Mouse (Mus musculus) embryonic facial prominence, embryonic 15.5 days (tissue): ENCODE results near the gene Spag9. TPM values are rescaled to one million over a fixed set of nuclear protein-coding genes. Genes with fewer than 3 reads are reported as not detected.
A peak's percentile ranks its signal among the peaks of the same experiment; 100 is the strongest.

Experiments
- ATAC-seq: fragments of 200-750 bp; cut with Nextera tagmentation; 2 replicates; pipeline ENCODE4 v1.8.0; 2017; ENCODE audit warnings: low read depth, moderate TSS enrichment; ENCODE audit not compliant: insufficient number of reproducible peaks, low FRiP score, low TSS enrichment
- H3K27ac ChIP-seq: fragments of 300-500 bp; sonication (generic); replicated peaks from 2 replicates; pipeline ENCODE4 v1.5.1; 2015; ENCODE audit warnings: mild to moderate bottlenecking, inconsistent platforms
- H3K27me3 ChIP-seq: fragments of 300-500 bp; sonication (generic); 2 replicates; pipeline ENCODE4 v1.6.1; 2015; ENCODE audit warnings: inconsistent platforms
- H3K36me3 ChIP-seq: fragments of 300-500 bp; sonication (generic); 2 replicates; pipeline ENCODE4 v1.6.1; 2015; ENCODE audit warnings: mild to moderate bottlenecking, inconsistent platforms
- H3K4me1 ChIP-seq: fragments of 300-500 bp; sonication (generic); 2 replicates; pipeline ENCODE4 v1.6.1; 2015; ENCODE audit warnings: inconsistent platforms
- H3K4me2 ChIP-seq: fragments of 300-500 bp; sonication (generic); replicated peaks from 2 replicates; pipeline ENCODE4 v1.6.1; 2015; ENCODE audit warnings: mild to moderate bottlenecking, inconsistent platforms
- H3K4me3 ChIP-seq: fragments of 300-500 bp; sonication (generic); replicated peaks from 2 replicates; pipeline ENCODE4 v1.5.1; 2015; ENCODE audit warnings: mild to moderate bottlenecking, inconsistent platforms
- H3K9ac ChIP-seq: fragments of 300-500 bp; sonication (generic); 2 replicates; pipeline ENCODE4 v1.6.1; 2015; ENCODE audit warnings: inconsistent platforms
- H3K9me3 ChIP-seq: fragments of 300-500 bp; sonication (generic); replicated peaks from 2 replicates; pipeline ENCODE4 v1.6.1; 2016; ENCODE audit warnings: inconsistent platforms
- WGBS: fragments of 180-500 bp; shearing (Covaris S2); methylation state at CpG from one replicate; pipeline ENCODE4 v1.1.7; 2015; 5-methylcytosine and 5-hydroxymethylcytosine counted together
- polyA plus RNA-seq: library from polyadenylated mRNA; unstranded; fragments of >200 nt; fragmentation: Nextera tagmentation; extraction: Ambion mirVana; gene quantifications from 2 replicates; pipeline ENCODE4 v1.2.1, GENCODE M21; 2015

The Spag9 gene
- polyA plus RNA-seq, 1 experiment from 2014 or later: 43.4 TPM

GRCm38 (mm10) chr11:94134076-94134838 is 138.4 kb downstream of the Spag9 start:
- H3K4me2 ChIP-seq: no peak overlapping the region
- H3K27ac ChIP-seq: peak overlapping the region; percentile 60; the same call in 1 of the 2 replicates

GRCm38 (mm10) chr11:94135581-94136001 is 139.7 kb downstream of the Spag9 start:
- H3K4me3 ChIP-seq: no peak overlapping the region
- H3K9ac ChIP-seq: no peak overlapping the region
- no peaks in the 10 kb centered on the region for H3K36me3 ChIP-seq
- WGBS: 67% methylated on average over 8 of the region's 8 CpGs
- ATAC-seq: no peak
- no peaks in the 10 kb centered on the region for H3K9me3 ChIP-seq
- peaks cover 49% of the 10 kb centered on the region for H3K4me1 ChIP-seq
- no peaks in the 10 kb centered on the region for H3K27me3 ChIP-seq
- H3K4me2 ChIP-seq: no peak overlapping the region
- H3K27ac ChIP-seq: peak overlapping the region; percentile 5; the same call in 1 of the 2 replicates

More at GRCm38 (mm10) chr11:94134076-94134838, 138.4 kb downstream of the Spag9 start:
- Histone ChIP-seq H3K27me3 (no peaks in the 10 kb centered on the region), H3K9me3 (no peaks in the 10 kb centered on the region), H3K4me1 (peaks cover 49% of the 10 kb centered on the region), H3K4me3 (no peak overlapping the region), H3K36me3 (no peaks in the 10 kb centered on the region), H3K9ac (no peak overlapping the region)
- 33% methylated on average over 18 of the region's 18 CpGs for WGBS
- ATAC-seq: peak; percentile 35; the same call in 1 of the 2 replicates

GRCm38 (mm10) chr11:94136656-94137055 is 140.8 kb downstream of the Spag9 start:
- H3K27ac ChIP-seq: no peak overlapping the region
- peaks cover 52% of the 10 kb centered on the region for H3K4me1 ChIP-seq
- H3K4me2 ChIP-seq: no peak overlapping the region
- no peaks in the 10 kb centered on the region for H3K36me3 ChIP-seq
- no peaks in the 10 kb centered on the region for H3K27me3 ChIP-seq
- no peak for ATAC-seq
- no peak overlapping the region for H3K9ac ChIP-seq
- no peak overlapping the region for H3K4me3 ChIP-seq
- H3K9me3 ChIP-seq: no peaks in the 10 kb centered on the region
- WGBS: 70% methylated on average over 7 of the region's 7 CpGs

DNA sequence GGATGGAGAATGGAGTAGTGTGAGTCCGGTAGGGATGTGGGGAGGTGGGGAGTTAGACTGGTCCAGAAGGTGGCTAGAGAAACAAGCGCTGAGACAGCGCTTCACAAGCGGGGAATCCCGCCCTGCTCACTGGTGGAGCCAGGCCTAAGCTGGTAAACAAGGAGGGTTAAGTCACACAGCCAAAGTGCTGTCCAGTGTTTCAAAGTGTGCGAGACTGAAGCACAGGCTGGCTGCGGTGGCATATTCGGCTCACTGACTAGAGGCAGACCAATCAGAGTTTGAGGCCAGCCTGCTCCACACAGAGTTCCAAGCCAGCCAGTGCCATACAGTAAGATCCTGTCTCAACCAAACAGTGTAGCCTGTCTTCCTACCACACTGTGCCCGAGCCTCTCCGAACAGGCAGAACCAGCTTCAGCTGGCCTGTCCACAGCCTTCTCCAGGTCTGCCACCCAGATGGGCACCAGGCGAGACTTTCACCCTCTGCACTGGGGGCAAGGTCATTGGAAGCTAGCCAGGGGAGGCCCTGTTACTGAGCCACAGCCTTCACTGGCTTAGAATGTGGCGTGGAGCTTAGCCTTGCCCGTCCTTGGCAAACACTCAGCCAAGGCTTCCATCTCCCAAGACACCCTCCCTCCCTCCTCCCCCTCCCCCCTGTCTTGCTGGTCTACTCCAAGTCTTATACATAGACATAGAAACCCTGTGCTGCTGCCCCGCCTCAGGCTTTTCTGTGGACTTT is 141.6 kb downstream of the Spag9 start:
- Histone ChIP-seq H3K4me2 (no peak overlapping the region), H3K4me3 (no peak overlapping the region), H3K9ac (no peak overlapping the region), H3K27me3 (no peaks in the 10 kb centered on the region), H3K9me3 (no peaks in the 10 kb centered on the region), H3K27ac (peak overlapping the region; percentile 69), H3K4me1 (peaks cover 52% of the 10 kb centered on the region), H3K36me3 (no peaks in the 10 kb centered on the region)
- ATAC-seq: no peak
- WGBS: 59% methylated on average over 14 of the region's 14 CpGs

GRCm38 (mm10) chr11:94138411-94139231 is 142.7 kb downstream of the Spag9 start:
- no peaks in the 10 kb centered on the region for H3K9me3 ChIP-seq
- H3K4me2 ChIP-seq: no peak overlapping the region
- peak overlapping the region; percentile 55; the same call in 1 of the 2 replicates for H3K27ac ChIP-seq
- H3K4me1 ChIP-seq: peaks cover 47% of the 10 kb centered on the region
- H3K9ac ChIP-seq: no peak overlapping the region
- H3K27me3 ChIP-seq: no peaks in the 10 kb centered on the region
- no peaks in the 10 kb centered on the region for H3K36me3 ChIP-seq
- WGBS: 32% methylated on average over 24 of the region's 24 CpGs
- ATAC-seq: no peak
- no peak overlapping the region for H3K4me3 ChIP-seq

- Histone ChIP-seq H3K27ac (no peak overlapping the region), H3K27me3 (no peaks in the 10 kb centered on the region), H3K4me2 (no peak overlapping the region), H3K4me1 (peaks cover 41% of the 10 kb centered on the region), H3K4me3 (no peak overlapping the region), H3K9me3 (no peaks in the 10 kb centered on the region), H3K36me3 (no peaks in the 10 kb centered on the region), H3K9ac (no peak overlapping the region)
- no peak for ATAC-seq
- 81% methylated on average over 5 of the region's 5 CpGs for WGBS
Measured at GRCm38 (mm10) chr11:94139232-94139620, 143.3 kb downstream of the Spag9 start.

DNA sequence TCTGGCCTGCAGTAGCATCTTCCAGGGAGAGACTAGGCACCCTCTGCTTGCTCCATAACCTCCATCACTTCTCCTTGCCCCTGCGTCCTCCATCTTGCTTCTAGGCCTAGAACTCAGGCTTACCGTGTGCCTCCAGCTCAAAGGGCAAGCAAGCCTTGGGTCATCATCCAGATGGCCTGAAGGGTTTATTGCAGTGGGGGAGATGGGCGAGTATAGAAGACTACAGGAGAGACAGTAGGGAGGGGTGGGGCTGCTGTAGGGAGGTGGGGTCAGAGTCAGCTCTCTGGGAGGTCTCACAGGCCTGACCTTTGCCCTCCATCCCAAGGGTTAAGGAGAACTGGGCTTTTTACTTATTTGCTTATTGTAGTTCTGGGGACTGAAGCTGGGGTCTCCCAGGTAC is 144.6 kb downstream of the Spag9 start:
- peaks cover 35% of the 10 kb centered on the region for H3K4me1 ChIP-seq
- ATAC-seq: no peak
- H3K4me3 ChIP-seq: no peak overlapping the region
- no peaks in the 10 kb centered on the region for H3K36me3 ChIP-seq
- no peak overlapping the region for H3K27ac ChIP-seq
- H3K9ac ChIP-seq: no peak overlapping the region
- no peaks in the 10 kb centered on the region for H3K9me3 ChIP-seq
- no peak overlapping the region for H3K4me2 ChIP-seq
- H3K27me3 ChIP-seq: no peaks in the 10 kb centered on the region
- WGBS: 69% methylated on average over 3 of the region's 3 CpGs

GRCm38 (mm10) chr11:94141564-94141963 is 145.7 kb downstream of the Spag9 start:
- no peak overlapping the region for H3K4me2 ChIP-seq
- no peaks in the 10 kb centered on the region for H3K36me3 ChIP-seq
- H3K27me3 ChIP-seq: no peaks in the 10 kb centered on the region
- H3K4me3 ChIP-seq: no peak overlapping the region
- ATAC-seq: no peak
- WGBS: 46% methylated on average over 3 of the region's 3 CpGs
- no peak overlapping the region for H3K27ac ChIP-seq
- H3K9ac ChIP-seq: no peak overlapping the region
- no peaks in the 10 kb centered on the region for H3K9me3 ChIP-seq
- H3K4me1 ChIP-seq: peaks cover 39% of the 10 kb centered on the region

- H3K4me3 ChIP-seq: no peak overlapping the region
- H3K36me3 ChIP-seq: no peaks in the 10 kb centered on the region
- no peaks in the 10 kb centered on the region for H3K9me3 ChIP-seq
- H3K4me2 ChIP-seq: no peak overlapping the region
- peaks cover 22% of the 10 kb centered on the region for H3K4me1 ChIP-seq
- no peak overlapping the region for H3K9ac ChIP-seq
- WGBS: 49% methylated on average over 2 of the region's 2 CpGs
- H3K27me3 ChIP-seq: no peaks in the 10 kb centered on the region
- no peak for ATAC-seq
- no peak overlapping the region for H3K27ac ChIP-seq
Measured at GRCm38 (mm10) chr11:94143336-94143735, 147.4 kb downstream of the Spag9 start.

- Histone ChIP-seq H3K27ac (peak overlapping the region; percentile 34; the same call in 1 of the 2 replicates), H3K27me3 (0 out of 2 replicates have a peak, but pooled peaks cover under 1% of the 10 kb centered on the region), H3K4me1 (peaks cover 28% of the 10 kb centered on the region), H3K4me2 (no peak overlapping the region; the same call in 1 of the 2 replicates), H3K36me3 (no peaks in the 10 kb centered on the region), H3K4me3 (no peak overlapping the region), H3K9ac (no peak overlapping the region), H3K9me3 (no peaks in the 10 kb centered on the region)
- WGBS: 62% methylated on average over 11 of the region's 11 CpGs
- no peak for ATAC-seq
Measured at GRCm38 (mm10) chr11:94144771-94145539, 149.1 kb downstream of the Spag9 start.
